Mouse (Mus musculus): ENCODE results near the gene Pmm2. TPM values are rescaled to one million over a fixed set of nuclear protein-coding genes. Genes with fewer than 3 reads are reported as not detected.
A peak's percentile ranks its signal among the peaks of the same experiment; 100 is the strongest.

Gene Pmm2
- polyA plus RNA-seq, 1 experiment from 2014 or later: 60.0 TPM

DNA sequence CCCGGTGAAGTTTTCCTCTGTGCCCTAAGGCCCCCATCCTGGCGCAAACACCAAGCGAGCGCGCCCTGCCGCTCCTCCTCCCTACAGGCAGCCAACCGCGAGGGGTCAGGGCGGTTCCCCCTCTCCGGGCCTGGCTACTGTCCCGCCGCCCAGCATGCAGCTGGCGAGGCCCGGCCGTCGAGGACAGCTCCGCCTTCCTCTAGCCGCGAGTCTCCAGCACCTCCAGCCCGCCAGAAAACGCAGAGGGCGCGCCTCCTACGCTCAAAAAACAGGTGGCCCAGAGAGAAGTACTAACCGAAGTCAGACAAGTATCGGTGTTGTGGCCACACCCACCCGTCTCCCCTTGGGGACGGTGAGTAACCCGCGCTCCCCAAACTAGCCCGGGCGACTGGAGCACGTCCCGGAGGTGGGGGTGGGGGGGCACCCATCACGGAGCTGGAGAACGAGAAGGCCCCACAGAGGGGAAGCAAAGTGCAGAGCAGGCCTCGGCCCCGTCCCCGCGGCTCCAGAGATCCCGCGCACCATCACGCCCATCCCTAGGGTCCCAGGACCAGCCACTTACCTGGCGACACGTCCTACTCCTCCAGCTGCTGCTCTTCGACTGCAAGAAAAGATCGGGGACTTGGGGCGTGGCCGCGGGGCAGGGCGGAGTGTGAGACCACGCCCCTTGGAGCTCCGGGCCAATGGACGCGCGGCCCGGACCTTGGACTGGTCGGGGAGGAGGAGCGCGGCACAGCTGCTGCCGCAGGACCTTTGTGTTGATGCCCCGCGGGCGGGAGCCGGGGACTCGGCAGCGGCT lies 34.3 kb downstream of the Pmm2 start, which contains the start of gene Carhsp1:
TSS of gene Carhsp1 (minus strand) at position 605 of the 799 bp plus-strand sequence.
- Histone ChIP-seq H3K36me3 (ENCODE audit: control insufficient read depth, insufficient read depth, low read length) (no peaks in the 10 kb centered on the region), H3K9ac (replicated peaks; ENCODE audit: low read depth, low read length) (peak within 1 kb of the TSS; percentile 49), H3K27me3 (ENCODE audit: control insufficient read depth, insufficient read depth, low read length) (no peaks in the 10 kb centered on the region), H3K4me3 (ENCODE audit: low read depth, low read length) (peak within 1 kb of the TSS; percentile 61), H3K27ac (ENCODE audit: low read length) (peak within 1 kb of the TSS; percentile 64), H3K4me2 (replicated peaks; ENCODE audit: low read depth, low read length) (peak within 1 kb of the TSS; percentile 55), H3K9me3 (ENCODE audit: control insufficient read depth, low read depth, low read length) (no peaks in the 10 kb centered on the region), H3K4me1 (ENCODE audit: control insufficient read depth, insufficient read depth, low read length) (peaks cover 29% of the 10 kb centered on the region; the same call in 1 of the 2 replicates)
- peak; percentile 94 for ATAC-seq (ENCODE audit: insufficient number of reproducible peaks, insufficient read depth, low FRiP score, low read depth)
- WGBS: 0% methylated on average over 67 of the region's 67 CpGs

DNA sequence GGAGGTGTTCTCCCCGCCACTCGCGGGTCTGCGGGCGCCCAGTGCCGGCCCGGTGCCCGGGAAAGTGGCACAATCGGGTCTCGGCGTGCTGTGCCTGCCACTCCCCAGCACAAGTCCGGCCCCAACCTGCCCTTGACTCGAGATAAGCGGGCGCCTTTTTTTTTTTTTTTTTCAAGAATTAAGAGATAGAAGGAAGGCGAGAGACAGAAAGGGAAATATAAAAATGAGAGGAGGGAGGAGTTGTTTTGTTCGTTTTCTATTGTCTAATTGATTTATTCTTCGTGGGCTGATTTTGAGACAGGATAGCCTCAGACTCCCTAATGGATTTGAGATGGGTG lies 34.8 kb downstream of the Pmm2 start:
- Histone ChIP-seq H3K27me3 (ENCODE audit: control insufficient read depth, insufficient read depth, low read length) (no peaks in the 10 kb centered on the region), H3K4me2 (replicated peaks; ENCODE audit: low read depth, low read length) (peak overlapping the region; percentile 55), H3K36me3 (ENCODE audit: control insufficient read depth, insufficient read depth, low read length) (no peaks in the 10 kb centered on the region), H3K9ac (replicated peaks; ENCODE audit: low read depth, low read length) (no peak overlapping the region; the same call in 1 of the 2 replicates), H3K27ac (ENCODE audit: low read length) (no peak overlapping the region), H3K4me3 (ENCODE audit: low read depth, low read length) (peak overlapping the region; percentile 61), H3K4me1 (ENCODE audit: control insufficient read depth, insufficient read depth, low read length) (peaks cover 29% of the 10 kb centered on the region; the same call in 1 of the 2 replicates), H3K9me3 (ENCODE audit: control insufficient read depth, low read depth, low read length) (no peaks in the 10 kb centered on the region)
- WGBS: under 1% methylated on average over 18 of the region's 18 CpGs
- no peak for ATAC-seq (ENCODE audit: insufficient number of reproducible peaks, insufficient read depth, low FRiP score, low read depth)

DNA sequence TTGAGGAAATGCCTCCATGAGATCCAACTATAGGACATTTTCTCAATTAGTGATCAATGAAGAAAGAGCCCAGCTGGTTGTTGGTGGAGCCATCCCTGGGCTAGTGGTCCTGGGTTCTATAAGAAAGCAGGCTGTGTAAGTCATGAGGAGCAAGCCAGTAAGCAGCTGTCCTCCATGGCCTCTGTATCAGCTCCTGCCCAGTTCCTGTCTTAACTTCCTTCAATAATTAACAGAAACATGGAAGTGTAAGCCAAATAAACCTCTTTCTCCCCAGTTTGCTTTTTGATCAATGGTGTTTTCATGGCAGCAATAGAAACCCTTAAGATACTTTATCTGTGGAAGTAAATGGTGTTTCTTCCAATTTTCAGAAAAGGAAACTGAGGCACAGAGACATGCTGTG lies 35.3 kb downstream of the Pmm2 start:
- no peaks in the 10 kb centered on the region for H3K36me3 ChIP-seq (ENCODE audit: control insufficient read depth, insufficient read depth, low read length)
- no peak overlapping the region for H3K27ac ChIP-seq (ENCODE audit: low read length)
- ATAC-seq (ENCODE audit: insufficient number of reproducible peaks, insufficient read depth, low FRiP score, low read depth): no peak
- no peak overlapping the region for H3K4me3 ChIP-seq (ENCODE audit: low read depth, low read length)
- peaks cover 24% of the 10 kb centered on the region; the same call in 1 of the 2 replicates for H3K4me1 ChIP-seq (ENCODE audit: control insufficient read depth, insufficient read depth, low read length)
- no peaks in the 10 kb centered on the region for H3K9me3 ChIP-seq (ENCODE audit: control insufficient read depth, low read depth, low read length)
- no peaks in the 10 kb centered on the region for H3K27me3 ChIP-seq (ENCODE audit: control insufficient read depth, insufficient read depth, low read length)
- no peak overlapping the region for H3K4me2 ChIP-seq (replicated peaks; ENCODE audit: low read depth, low read length)
- H3K9ac ChIP-seq (replicated peaks; ENCODE audit: low read depth, low read length): no peak overlapping the region

DNA sequence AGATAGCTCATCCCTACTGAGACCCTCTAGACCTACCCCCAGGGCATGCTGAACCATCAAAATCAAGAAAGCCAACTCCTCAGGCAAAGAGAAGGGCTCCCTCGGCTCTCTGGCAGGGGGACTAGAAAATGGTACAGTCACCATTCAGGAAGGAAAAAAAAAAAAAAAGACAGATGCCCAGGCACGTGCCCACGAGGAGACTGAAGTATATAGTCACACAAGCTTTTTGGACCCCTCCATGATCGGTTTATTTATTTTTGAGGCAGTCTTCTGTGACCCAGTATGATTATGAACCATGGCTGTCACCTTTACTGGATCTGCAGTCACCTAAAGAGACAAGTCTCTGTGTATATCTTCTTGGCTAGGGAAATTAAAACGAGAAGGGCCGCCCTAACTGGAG lies 35.9 kb downstream of the Pmm2 start:
- 63% methylated on average over 6 of the region's 6 CpGs for WGBS

DNA sequence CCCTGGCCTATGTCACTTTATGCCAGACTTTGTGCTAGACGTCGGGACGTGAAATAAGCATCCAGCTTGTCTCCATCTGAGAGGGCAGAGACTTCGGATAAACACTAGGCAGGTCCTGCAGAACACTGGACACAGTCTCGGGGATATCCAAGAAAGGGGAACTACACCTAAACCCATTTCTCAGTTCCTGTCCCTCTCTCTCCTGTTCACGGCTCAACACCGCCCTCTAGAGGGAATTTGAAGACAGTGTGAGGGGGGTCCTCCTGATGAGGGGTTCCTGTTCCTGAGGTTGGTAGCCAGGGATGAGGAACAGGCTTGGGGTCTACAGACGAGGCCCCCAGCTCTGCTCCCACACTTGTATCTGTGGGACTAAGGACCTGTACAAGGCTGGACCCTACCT lies 36.7 kb downstream of the Pmm2 start:
- Histone ChIP-seq H3K27me3 (ENCODE audit: control insufficient read depth, insufficient read depth, low read length) (no peaks in the 10 kb centered on the region), H3K9ac (replicated peaks; ENCODE audit: low read depth, low read length) (no peak overlapping the region), H3K4me2 (replicated peaks; ENCODE audit: low read depth, low read length) (no peak overlapping the region), H3K9me3 (ENCODE audit: control insufficient read depth, low read depth, low read length) (no peaks in the 10 kb centered on the region), H3K27ac (ENCODE audit: low read length) (no peak overlapping the region), H3K4me3 (ENCODE audit: low read depth, low read length) (no peak overlapping the region), H3K4me1 (ENCODE audit: control insufficient read depth, insufficient read depth, low read length) (peaks cover 18% of the 10 kb centered on the region; the same call in 1 of the 2 replicates), H3K36me3 (ENCODE audit: control insufficient read depth, insufficient read depth, low read length) (no peaks in the 10 kb centered on the region)
- ATAC-seq (ENCODE audit: insufficient number of reproducible peaks, insufficient read depth, low FRiP score, low read depth): no peak
- WGBS: 4% methylated on average over 8 of the region's 8 CpGs

More for the DNA sequence above, 35.9 kb downstream of the Pmm2 start:
- Histone ChIP-seq H3K4me2 (replicated peaks; ENCODE audit: low read depth, low read length) (no peak overlapping the region), H3K36me3 (ENCODE audit: control insufficient read depth, insufficient read depth, low read length) (no peaks in the 10 kb centered on the region), H3K9me3 (ENCODE audit: control insufficient read depth, low read depth, low read length) (no peaks in the 10 kb centered on the region), H3K4me3 (ENCODE audit: low read depth, low read length) (no peak overlapping the region), H3K4me1 (ENCODE audit: control insufficient read depth, insufficient read depth, low read length) (peaks cover 21% of the 10 kb centered on the region; the same call in 1 of the 2 replicates), H3K27me3 (ENCODE audit: control insufficient read depth, insufficient read depth, low read length) (no peaks in the 10 kb centered on the region), H3K27ac (ENCODE audit: low read length) (no peak overlapping the region), H3K9ac (replicated peaks; ENCODE audit: low read depth, low read length) (no peak overlapping the region)
- ATAC-seq (ENCODE audit: insufficient number of reproducible peaks, insufficient read depth, low FRiP score, low read depth): no peak

DNA sequence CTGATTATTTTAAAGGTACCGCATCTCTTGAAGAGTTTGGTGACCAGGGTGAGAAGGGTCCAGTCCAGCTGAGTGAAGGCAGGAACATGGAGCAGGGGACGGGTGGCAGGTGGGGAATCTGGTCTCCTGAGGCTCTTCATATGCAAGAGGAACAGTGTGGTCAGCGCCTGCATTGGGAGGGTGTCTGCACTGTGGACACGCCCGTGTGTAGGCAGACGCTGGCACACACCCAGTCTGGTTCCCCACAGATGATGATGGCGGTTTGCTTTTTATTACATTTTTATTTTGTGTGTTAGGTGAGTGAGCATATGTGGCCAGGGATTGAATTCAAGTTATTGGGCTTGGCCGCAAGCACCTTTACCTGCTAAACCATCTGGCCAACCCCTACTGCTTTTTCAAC lies 38.1 kb downstream of the Pmm2 start:
- ATAC-seq (ENCODE audit: insufficient number of reproducible peaks, insufficient read depth, low FRiP score, low read depth): no peak
- no peaks in the 10 kb centered on the region for H3K36me3 ChIP-seq (ENCODE audit: control insufficient read depth, insufficient read depth, low read length)
- H3K27ac ChIP-seq (ENCODE audit: low read length): no peak overlapping the region
- 79% methylated on average over 8 of the region's 8 CpGs for WGBS
- H3K27me3 ChIP-seq (ENCODE audit: control insufficient read depth, insufficient read depth, low read length): no peaks in the 10 kb centered on the region
- H3K4me1 ChIP-seq (ENCODE audit: control insufficient read depth, insufficient read depth, low read length): peaks cover 5% of the 10 kb centered on the region; the same call in 1 of the 2 replicates
- no peak overlapping the region for H3K4me2 ChIP-seq (replicated peaks; ENCODE audit: low read depth, low read length)
- no peak overlapping the region for H3K9ac ChIP-seq (replicated peaks; ENCODE audit: low read depth, low read length)
- H3K9me3 ChIP-seq (ENCODE audit: control insufficient read depth, low read depth, low read length): no peaks in the 10 kb centered on the region
- no peak overlapping the region for H3K4me3 ChIP-seq (ENCODE audit: low read depth, low read length)

DNA sequence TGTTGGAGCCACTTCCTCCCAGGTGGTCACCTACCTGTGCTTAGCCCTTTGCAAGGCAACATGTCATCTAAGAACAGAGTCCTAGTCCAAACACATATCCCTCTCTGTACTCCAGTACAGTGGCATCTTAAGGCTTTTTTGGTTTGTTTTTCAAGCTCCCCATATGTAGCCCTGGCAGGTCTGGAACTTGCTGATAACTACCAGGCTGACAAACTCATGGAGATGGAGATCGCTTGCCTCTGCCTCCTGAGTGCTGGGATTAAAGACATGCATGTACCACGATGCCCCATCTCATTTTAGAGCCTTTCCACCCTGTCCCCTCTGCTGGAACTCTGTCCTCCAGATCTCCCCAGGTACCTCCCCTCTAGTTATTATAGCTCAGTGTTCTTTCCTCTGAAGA lies 38.8 kb downstream of the Pmm2 start:
- ATAC-seq (ENCODE audit: insufficient number of reproducible peaks, insufficient read depth, low FRiP score, low read depth): no peak
- H3K4me1 ChIP-seq (ENCODE audit: control insufficient read depth, insufficient read depth, low read length): no peaks in the 10 kb centered on the region; the same call in 1 of the 2 replicates
- no peak overlapping the region for H3K27ac ChIP-seq (ENCODE audit: low read length)
- H3K4me2 ChIP-seq (replicated peaks; ENCODE audit: low read depth, low read length): no peak overlapping the region
- no peaks in the 10 kb centered on the region for H3K27me3 ChIP-seq (ENCODE audit: control insufficient read depth, insufficient read depth, low read length)
- H3K9me3 ChIP-seq (ENCODE audit: control insufficient read depth, low read depth, low read length): no peaks in the 10 kb centered on the region
- H3K36me3 ChIP-seq (ENCODE audit: control insufficient read depth, insufficient read depth, low read length): no peaks in the 10 kb centered on the region
- WGBS: 72% methylated on average over 2 of the region's 2 CpGs
- H3K4me3 ChIP-seq (ENCODE audit: low read depth, low read length): no peak overlapping the region
- H3K9ac ChIP-seq (replicated peaks; ENCODE audit: low read depth, low read length): no peak overlapping the region

DNA sequence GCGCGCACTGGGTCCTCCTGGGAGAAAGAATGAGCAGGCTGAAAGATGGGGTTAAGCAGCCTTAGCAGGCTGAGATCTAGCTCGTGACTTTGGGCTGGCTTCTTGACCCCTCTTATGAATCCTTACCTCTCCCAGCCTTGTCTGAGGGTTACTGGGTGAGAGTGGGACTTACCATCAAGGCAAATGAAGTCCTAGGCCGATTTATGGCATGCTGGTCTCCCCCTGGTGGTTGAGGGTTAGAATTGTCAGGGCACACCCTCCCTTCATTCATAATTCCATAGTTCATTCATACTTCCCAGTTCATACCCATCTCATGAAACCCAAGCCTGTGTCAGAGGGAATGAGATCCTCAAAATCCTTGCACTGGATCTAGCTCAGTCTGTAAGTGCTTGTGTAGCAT lies 39.3 kb downstream of the Pmm2 start:
- H3K4me2 ChIP-seq (replicated peaks; ENCODE audit: low read depth, low read length): no peak overlapping the region
- no peaks in the 10 kb centered on the region for H3K36me3 ChIP-seq (ENCODE audit: control insufficient read depth, insufficient read depth, low read length)
- H3K4me3 ChIP-seq (ENCODE audit: low read depth, low read length): no peak overlapping the region
- H3K27me3 ChIP-seq (ENCODE audit: control insufficient read depth, insufficient read depth, low read length): no peaks in the 10 kb centered on the region
- no peaks in the 10 kb centered on the region for H3K9me3 ChIP-seq (ENCODE audit: control insufficient read depth, low read depth, low read length)
- 54% methylated on average over 4 of the region's 4 CpGs for WGBS
- no peak for ATAC-seq (ENCODE audit: insufficient number of reproducible peaks, insufficient read depth, low FRiP score, low read depth)
- no peak overlapping the region for H3K27ac ChIP-seq (ENCODE audit: low read length)
- H3K9ac ChIP-seq (replicated peaks; ENCODE audit: low read depth, low read length): no peak overlapping the region
- no peaks in the 10 kb centered on the region for H3K4me1 ChIP-seq (ENCODE audit: control insufficient read depth, insufficient read depth, low read length)

DNA sequence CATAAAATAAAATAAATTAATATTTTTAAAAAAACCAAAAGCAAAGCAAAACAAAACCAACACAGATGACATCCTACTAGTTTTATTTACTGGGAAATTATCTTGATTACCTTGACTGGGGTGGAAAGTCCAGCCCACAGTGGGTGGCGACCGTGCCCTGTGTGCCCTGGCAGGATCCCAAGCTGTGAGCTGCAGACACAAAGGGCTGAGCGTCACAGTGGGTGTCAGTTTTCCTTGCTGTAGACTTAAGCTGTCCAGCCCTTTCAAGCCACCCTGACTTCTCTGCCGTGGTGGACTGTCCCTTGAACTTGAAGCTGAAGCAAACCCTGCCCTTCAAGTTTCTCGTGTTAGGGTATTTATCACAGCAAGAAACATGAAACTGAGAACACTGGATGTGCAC lies 40.6 kb downstream of the Pmm2 start:
- no peaks in the 10 kb centered on the region for H3K36me3 ChIP-seq (ENCODE audit: control insufficient read depth, insufficient read depth, low read length)
- no peak overlapping the region for H3K4me2 ChIP-seq (replicated peaks; ENCODE audit: low read depth, low read length)
- H3K4me3 ChIP-seq (ENCODE audit: low read depth, low read length): no peak overlapping the region
- no peaks in the 10 kb centered on the region for H3K4me1 ChIP-seq (ENCODE audit: control insufficient read depth, insufficient read depth, low read length)
- no peak overlapping the region for H3K9ac ChIP-seq (replicated peaks; ENCODE audit: low read depth, low read length)
- no peak for ATAC-seq (ENCODE audit: insufficient number of reproducible peaks, insufficient read depth, low FRiP score, low read depth)
- H3K27me3 ChIP-seq (ENCODE audit: control insufficient read depth, insufficient read depth, low read length): no peaks in the 10 kb centered on the region
- no peak overlapping the region for H3K27ac ChIP-seq (ENCODE audit: low read length)
- WGBS: 62% methylated on average over 5 of the region's 5 CpGs
- H3K9me3 ChIP-seq (ENCODE audit: control insufficient read depth, low read depth, low read length): no peaks in the 10 kb centered on the region

Measured in stomach, embryonic 14.5 days (tissue).